Mouse (Mus musculus) left cerebral cortex, postnatal 14 days (tissue): ENCODE measurements around the gene Myt1l. TPM values are rescaled to one million over a fixed set of nuclear protein-coding genes. Genes with fewer than 3 reads are reported as not detected.

Experiments
- DNase-seq, 2 experiments: peaks; one replicate each; pipeline ENCODE4 v3.0.0; 2021 to 2022; ENCODE audit warnings: low spot score in 2 of 2, mixed read lengths in 1 of 2
- intact Hi-C: fragments of 180-260 bp; cut with DNase I; formaldehyde crosslinking; loops from one replicate; pipeline ENCODE4 v1.15.1; 2025
- long read RNA-seq, 2 experiments: library from polyadenylated mRNA; stranded (forward); transcript quantifications; one replicate each; pipeline ENCODE4 v2.0.0; 2021
- total RNA-seq, 2 experiments: library from RNA; stranded (reverse); gene quantifications; 2 replicates each; pipeline ENCODE4 v1.2.3; 2021

Gene Myt1l
- 100 to 1,000 TPM; 230 to 239 TPM for total RNA-seq
- long read RNA-seq, experiment 1, full-length matches to known transcripts: 16 of 117 reads
- long read RNA-seq, experiment 1, partial matches to known transcripts: 45 of 117 reads
- long read RNA-seq, experiment 1, other reads (novel, unspliced or antisense): 56 of 117 reads
- long read RNA-seq, experiment 2, full-length matches to known transcripts: 10 of 84 reads
- long read RNA-seq, experiment 2, partial matches to known transcripts: 32 of 84 reads
- long read RNA-seq, experiment 2, other reads (novel, unspliced or antisense): 42 of 84 reads

DNA sequence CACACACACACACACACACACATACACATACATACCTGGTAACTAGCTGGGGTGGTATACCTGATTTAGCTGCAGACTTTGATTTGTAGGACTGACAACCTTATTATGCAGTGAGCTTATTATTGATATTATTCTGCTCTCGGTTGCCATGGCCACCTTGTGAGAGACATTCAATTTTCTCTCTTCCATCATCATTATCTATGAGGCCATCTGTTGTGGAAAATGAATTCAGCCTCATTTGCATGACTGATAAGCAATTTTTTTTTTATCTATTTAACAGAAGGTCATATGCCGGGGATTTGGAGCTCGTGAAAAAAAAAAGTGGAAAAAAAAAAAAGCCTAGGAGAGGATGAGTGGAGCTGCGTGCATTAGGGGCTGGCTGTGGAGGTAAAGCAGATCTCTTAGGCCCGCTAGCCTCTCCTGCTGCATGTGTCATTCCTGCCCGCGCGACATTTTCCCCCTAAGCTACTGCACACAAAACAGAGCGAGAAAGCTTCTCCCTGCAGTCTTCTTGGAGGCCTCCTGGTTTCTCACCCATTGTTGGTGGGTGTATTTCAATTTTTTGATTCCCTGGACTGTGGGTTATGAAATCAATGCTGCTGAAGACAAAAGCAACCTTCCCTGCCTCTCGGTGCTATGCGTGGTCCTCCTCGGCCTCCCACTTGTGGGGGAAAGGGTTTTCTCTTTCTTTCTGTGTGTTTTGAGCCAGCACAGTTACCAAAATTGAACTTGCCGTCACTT lies at the start of gene Myt1l:
Myt1l (plus strand) TSS at position 354 of the 741 bp plus-strand sequence.
- intact Hi-C loops: loop anchor here (2.0 kb wide), 1 partner anchor 387 kb away; no protein-coding TSS in a partner anchor
- DNase-seq: peak; percentile 45 to 59

- intact Hi-C loops: no loop called here
Measured at GRCm38 (mm10) chr12:29486424-29487035, 41.7 kb upstream of the Myt1l start.

GRCm38 (mm10) chr12:29526236-29526644 lies 1.9 kb upstream of the Myt1l start:
- intact Hi-C loops: loop anchor here (2.0 kb wide), 1 partner anchor 183 kb away; no protein-coding TSS in a partner anchor
- DNase-seq: peak; percentile 66 to 69

More at GRCm38 (mm10) chr12:29486424-29487035, 41.7 kb upstream of the Myt1l start:
- DNase-seq: peak; percentile 14 to 18

DNA sequence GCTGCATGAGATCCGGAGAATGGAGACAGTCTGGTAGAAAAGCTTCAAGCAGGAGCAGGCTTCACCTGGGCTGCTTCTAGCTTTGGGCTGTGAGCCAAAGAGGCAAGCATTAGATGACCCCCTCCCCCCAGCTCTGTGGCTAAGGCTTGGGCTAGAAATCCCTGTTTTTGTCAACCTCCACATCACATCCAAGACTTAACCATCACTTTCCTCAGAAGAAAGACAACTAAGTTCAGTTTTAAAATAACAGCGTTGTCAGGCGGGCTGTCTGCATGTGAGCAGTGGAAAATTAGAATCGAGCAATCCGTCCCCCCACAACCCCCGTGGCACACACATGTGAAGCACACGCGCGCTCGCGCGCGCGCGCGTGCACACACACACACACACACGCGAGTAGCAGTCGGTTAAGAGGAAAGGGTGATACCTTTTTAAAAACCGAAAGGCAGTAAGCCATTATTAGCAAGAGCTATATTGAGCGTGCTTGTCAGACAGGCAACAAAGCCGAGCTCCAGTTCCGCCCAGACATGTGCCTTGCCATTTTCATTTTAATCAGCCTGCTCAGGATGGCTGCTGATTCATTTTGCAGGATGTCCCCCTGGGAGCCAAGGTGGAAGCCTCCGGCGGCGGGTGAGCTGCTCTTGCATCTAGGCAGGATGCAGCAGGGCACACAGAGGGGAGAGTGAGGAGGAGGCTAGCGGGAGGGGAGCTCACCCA lies 979 bp upstream of the Myt1l start:
- intact Hi-C loops: loop anchor here (2.0 kb wide), 1 partner anchor 184 kb away; no protein-coding TSS in a partner anchor

DNA sequence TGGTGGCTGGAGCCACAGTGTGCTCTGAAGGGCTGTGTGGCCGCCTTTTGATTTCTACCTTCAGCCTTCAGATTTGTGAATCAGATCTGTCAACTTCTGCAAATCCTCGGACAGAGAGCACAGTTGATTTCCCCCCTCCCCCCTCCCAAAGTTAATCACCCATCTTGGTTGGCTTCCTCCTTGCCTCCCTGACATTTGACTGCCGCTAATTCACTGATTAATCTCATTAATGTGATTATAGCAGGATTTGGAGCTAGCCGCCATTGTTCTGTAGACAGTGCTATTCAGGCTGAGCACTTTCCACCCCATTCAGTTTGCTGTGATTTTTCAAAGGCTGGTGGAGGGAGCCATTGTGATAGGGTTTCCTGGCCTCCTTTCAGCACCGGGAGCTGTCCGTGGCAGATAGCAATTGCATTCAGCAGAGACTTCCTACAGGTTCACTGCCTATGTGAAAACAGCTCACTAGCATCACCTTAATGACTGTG lies 2.1 kb downstream of the Myt1l start:
- DNase-seq: no peak

More for the DNA sequence above, 979 bp upstream of the Myt1l start:
- peak; percentile 80 to 94 for DNase-seq

DNA sequence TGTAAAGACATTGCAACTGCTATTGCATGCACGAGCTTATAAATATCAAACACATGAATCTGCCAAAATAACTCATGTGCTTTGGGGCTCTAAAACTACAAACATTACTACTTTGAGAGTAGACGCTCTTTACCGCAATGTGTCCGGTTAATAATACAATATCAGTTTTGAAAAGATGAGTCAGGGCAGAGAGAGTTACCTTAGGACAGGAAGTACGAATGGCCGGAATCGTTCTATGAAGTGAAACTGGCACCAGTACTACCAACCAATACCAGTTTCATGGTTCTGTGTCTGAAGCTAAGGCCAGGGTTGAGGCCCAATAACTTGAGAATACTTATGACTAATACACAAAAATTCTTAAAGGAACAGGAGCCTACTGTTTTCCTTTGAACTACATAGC lies 2.6 kb downstream of the Myt1l start:
- DNase-seq: no peak
- intact Hi-C loops: loop anchor here (5.0 to 10.0 kb wide), 3 partner anchors 239 to 344 kb away; no protein-coding TSS in a partner anchor

More for the DNA sequence above, 2.1 kb downstream of the Myt1l start:
- intact Hi-C loops: loop anchor here (5.0 to 10.0 kb wide), 3 partner anchors 238 to 345 kb away; no protein-coding TSS in a partner anchor

DNA sequence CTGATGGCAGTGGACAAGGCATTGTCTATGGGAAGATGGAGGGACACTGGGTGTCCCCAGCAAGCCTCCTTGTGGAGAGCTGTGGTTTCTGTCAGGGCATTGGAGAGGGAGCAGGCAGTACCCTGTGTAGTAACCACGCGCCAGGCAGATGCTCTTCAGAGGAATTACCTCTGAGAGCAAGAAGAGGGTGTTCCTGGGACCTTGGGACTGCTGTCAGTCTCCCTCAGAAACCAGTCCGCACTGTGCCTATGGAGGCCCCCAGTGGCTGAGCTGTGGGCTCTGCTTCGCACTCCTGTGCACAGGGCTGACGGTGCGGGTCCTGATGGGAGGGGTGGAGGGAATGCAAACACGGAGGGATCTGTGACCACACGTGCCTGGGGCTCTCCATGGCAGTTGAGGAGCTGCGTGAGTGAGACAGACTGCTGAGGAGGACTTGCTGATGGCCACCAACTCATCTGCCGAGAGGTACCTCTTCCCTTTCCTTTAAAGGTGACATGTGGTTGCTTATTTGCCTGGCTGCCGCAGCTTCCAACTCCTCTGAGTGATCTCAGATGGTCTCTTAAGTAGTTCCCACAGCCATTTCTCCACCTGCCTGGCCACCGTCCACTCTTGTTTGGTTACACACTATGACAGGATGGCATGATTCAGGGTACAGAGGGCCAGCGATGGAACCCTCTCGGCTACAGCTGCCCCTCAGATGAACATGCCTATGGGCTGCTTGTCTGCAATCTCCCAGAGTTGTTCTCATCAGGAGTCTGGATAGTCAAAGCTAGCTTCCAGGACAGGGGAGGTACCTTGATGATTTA lies 5.1 kb downstream of the Myt1l start:
- intact Hi-C loops: loop anchor here (5.0 to 10.0 kb wide), 3 partner anchors 241 to 342 kb away; no protein-coding TSS in a partner anchor
- peak; percentile 51 to 82 for DNase-seq

DNA sequence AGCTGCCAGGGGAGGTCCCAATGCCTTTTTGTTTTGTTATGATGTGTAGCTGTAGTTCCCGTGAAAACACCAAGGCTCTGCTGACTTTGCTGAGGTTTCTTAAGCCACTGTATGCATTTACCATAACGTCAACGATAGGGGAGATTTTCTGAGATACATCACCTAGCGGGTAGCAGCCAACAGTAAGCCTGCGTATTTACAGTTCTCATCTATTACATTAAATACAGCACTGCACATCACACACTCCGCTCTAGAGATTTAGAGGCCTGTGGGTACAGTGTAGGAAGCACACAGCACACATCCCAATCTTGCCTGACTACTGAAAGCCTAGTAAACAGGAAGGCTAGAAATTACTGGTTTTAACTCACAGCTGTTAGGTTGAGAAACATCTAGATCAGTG lies 6.1 kb downstream of the Myt1l start:
- intact Hi-C loops: loop anchor here (5.0 to 10.0 kb wide), 3 partner anchors 242 to 340 kb away; no protein-coding TSS in a partner anchor
- peak; percentile 56 to 70 for DNase-seq

- peak; percentile 61 to 74 for DNase-seq
- intact Hi-C loops: loop anchor here (5.0 to 10.0 kb wide), 3 partner anchors 243 to 340 kb away; no protein-coding TSS in a partner anchor
Measured at GRCm38 (mm10) chr12:29534761-29535300, 6.6 kb downstream of the Myt1l start.

DNA sequence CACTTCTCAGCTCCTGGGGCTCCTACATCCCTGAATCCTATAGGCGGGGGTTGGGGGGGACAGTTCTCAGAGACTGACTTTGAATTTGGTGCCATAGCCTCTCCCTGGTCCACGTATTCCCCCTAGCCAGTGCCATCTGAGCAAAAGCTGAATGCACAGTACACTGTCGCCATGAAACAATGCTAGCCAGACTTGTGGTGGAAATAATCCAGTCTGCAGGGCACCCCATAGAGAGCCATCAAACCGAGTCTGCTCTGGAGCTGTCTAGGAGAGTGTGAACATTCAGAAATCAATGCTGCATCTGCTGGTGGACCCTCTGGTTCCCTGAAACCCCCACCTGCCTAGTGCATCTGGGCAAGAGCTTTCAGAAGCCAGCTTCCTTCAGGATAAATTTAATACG lies 9.7 kb downstream of the Myt1l start:
- intact Hi-C loops: loop anchor here (10.0 kb wide), 2 partner anchors 297 to 337 kb away; no protein-coding TSS in a partner anchor
- DNase-seq: no peak

DNA sequence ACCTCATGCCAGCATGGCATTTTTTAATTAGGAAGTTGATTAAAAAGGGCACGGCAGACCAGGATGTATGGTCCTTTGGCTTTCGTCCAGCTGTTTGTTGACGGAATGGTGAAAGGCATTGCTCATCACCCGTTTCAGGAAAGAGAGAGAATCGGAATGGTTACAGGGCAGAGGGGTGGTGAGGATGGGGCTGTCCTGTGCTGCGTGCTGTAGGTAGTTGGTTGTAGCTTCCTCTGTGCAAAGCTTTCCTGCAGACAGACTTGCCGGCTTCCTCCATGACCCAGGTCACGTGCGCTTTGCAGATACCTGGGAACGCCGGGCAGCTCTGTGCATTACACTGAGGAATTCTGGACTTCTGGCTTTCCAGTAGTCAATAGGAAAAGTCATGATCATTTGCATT lies 10.3 kb downstream of the Myt1l start:
- intact Hi-C loops: loop anchor here (10.0 kb wide), 2 partner anchors 296 to 336 kb away; no protein-coding TSS in a partner anchor
- DNase-seq: no peak

GRCm38 (mm10) chr12:29539106-29539505 lies 10.9 kb downstream of the Myt1l start:
- intact Hi-C loops: loop anchor here (10.0 kb wide), 2 partner anchors 296 to 336 kb away; no protein-coding TSS in a partner anchor
- no peak for DNase-seq

DNA sequence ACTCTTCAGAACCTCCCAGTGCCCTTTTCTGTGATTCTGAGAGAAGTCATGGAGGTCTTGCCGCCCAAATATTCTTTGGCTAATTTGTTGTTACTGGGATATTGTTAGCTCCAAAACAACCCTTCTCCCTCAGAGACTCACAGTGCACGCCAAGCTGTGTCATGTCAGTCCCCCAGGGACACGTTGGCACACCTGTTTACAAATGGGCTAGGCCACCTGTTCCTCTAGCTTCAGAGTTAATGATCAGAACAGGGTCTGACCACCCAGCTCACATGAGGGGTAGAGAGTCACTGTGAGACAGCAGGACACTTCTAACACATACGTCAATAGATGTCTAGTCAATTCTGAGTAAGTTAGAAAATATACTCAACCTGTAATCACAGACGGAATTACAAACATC lies 12.6 kb downstream of the Myt1l start:
- DNase-seq: no peak
- intact Hi-C loops: no loop called here

GRCm38 (mm10) chr12:29546073-29546472 lies 17.9 kb downstream of the Myt1l start:
- intact Hi-C loops: no loop called here
- DNase-seq: no peak

DNA sequence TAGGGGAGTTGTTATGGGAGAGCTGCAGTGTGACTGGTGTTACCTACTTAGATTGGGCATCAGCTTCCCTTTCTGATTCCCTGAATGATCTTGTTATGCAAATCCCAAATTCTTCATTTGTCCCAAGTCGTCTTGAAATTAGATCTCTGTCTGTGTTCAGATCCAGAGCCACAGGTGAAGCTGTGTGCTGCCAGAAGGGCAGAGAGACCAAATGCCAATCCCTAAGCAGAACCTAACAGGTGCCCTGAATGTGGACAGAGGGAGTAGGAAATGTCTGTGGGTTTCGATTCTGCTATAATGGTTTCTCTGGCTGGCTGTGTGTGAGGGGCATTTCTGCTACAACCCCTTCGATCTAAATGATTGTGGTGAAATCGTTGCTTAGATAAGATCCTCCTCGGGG lies 18.9 kb downstream of the Myt1l start:
- DNase-seq: no peak
- intact Hi-C loops: no loop called here

DNA sequence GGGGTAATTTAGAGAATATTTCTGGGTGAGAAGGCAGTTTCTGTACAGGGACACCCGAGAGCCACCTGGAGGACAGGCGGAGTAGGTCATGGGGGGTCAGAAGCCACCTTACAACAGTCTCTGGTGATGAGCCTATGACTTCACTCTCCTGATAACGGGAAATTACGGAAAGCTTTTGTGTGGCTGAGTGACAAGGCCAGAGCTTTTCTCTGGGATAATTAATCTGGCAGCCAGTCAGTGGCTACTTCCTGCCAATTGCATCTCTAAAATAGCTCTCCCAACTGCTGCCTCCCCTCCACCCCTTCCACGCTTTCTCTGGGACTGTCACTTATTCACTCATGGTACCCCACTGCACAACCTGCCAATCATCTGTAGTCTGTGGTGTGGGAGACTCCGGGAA lies 19.6 kb downstream of the Myt1l start:
- peak in 1 of 2 experiments; percentile 63 for DNase-seq
- intact Hi-C loops: no loop called here

DNA sequence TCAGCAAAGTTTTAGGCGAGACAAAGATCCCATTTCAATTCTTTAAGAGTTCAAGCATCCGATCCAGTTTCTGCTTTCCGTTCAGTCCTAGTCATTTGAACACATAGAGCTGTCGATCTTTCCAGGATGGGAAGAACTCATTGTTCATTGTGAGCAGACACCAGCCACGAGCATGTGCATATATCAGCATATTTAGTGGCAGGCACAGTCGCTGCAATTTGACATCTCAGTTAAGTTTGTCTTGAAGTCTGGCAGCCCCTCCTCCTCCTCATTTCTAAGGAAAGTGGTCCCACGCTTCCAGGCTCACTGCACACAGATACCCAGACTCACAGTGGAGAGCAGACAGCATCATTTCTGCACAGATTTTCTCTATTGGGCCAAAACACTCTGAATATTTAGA lies 25.0 kb downstream of the Myt1l start:
- intact Hi-C loops: no loop called here

GRCm38 (mm10) chr12:29555718-29556117 lies 27.5 kb downstream of the Myt1l start:
- DNase-seq: peak; percentile 55 to 76
- intact Hi-C loops: no loop called here

More for the DNA sequence above, 25.0 kb downstream of the Myt1l start:
- no peak for DNase-seq
